Mouse (Mus musculus) kidney, postnatal 14 days (tissue): ENCODE results near the gene Mroh2b.

ENCODE experiments used
- DNase-seq: peaks from one replicate; pipeline ENCODE4 v3.0.0; 2022; ENCODE audit warnings: mixed read lengths

Gene Mroh2b

GRCm38 (mm10) chr15:4898437-4898836 is at the start of gene Mroh2b:
Gene Mroh2b, plus strand, starts transcription at chr15:4898737.
- DNase-seq, result no peak

GRCm38 (mm10) chr15:4850015-4850414 is 48.5 kb upstream of the Mroh2b start:
- no peak for DNase-seq

- DNase-seq, result no peak
Observed at GRCm38 (mm10) chr15:4894962-4895361, 3.6 kb upstream of the Mroh2b start.

- DNase-seq, result no peak
Observed at GRCm38 (mm10) chr15:4934731-4935130, 36.2 kb downstream of the Mroh2b start.

GRCm38 (mm10) chr15:4973355-4973754 is 74.8 kb downstream of the Mroh2b start:
- no peak for DNase-seq

GRCm38 (mm10) chr15:5002903-5003302 is 104.4 kb downstream of the Mroh2b start:
- DNase-seq, result no peak

GRCm38 (mm10) chr15:5003503-5004196 is 105.1 kb downstream of the Mroh2b start:
- DNase-seq, result no peak

- peak; percentile 30 for DNase-seq
Observed at GRCm38 (mm10) chr15:5009644-5010107, 111.1 kb downstream of the Mroh2b start.
